Mouse (Mus musculus): ENCODE data around the gene Gm42878. TPM values are rescaled to one million over a fixed set of nuclear protein-coding genes. Genes with fewer than 3 reads are reported as not detected.
A peak's percentile ranks its signal among the peaks of the same experiment; 100 is the strongest.

Gene Gm42878
- not detected in 2 replicates for polyA plus RNA-seq (2015; fragmentation: Nextera tagmentation; extraction: Ambion mirVana)

- no peaks in the 10 kb centered on the region for H3K27me3 ChIP-seq
- H3K4me3 ChIP-seq: peak within 1 kb of the TSS; percentile 98
- H3K4me1 ChIP-seq: peaks cover 21% of the 10 kb centered on the region
- peak within 1 kb of the TSS; percentile 99 for H3K9ac ChIP-seq
- ATAC-seq (ENCODE audit: insufficient number of reproducible peaks, low FRiP score, low TSS enrichment, low read depth): peak; percentile 52
- H3K9me3 ChIP-seq: no peaks in the 10 kb centered on the region
- peak within 1 kb of the TSS; percentile 96 for H3K27ac ChIP-seq
- H3K4me2 ChIP-seq: peak within 1 kb of the TSS; percentile 69
- WGBS: under 1% methylated on average over 65 of the region's 97 CpGs
- H3K36me3 ChIP-seq: 0 out of 2 replicates have a peak, but pooled peaks cover 2% of the 10 kb centered on the region
Measured at GRCm38 (mm10) chr5:121544910-121545792, at the start of gene Gm42878, which contains the start of gene Adam1a. Gene Gm42878 (minus strand): TSS chr5:121545482. Gene Adam1a (minus strand): TSS chr5:121545482.

- Histone ChIP-seq H3K36me3 (no peaks in the 10 kb centered on the region), H3K4me2 (peak overlapping the region; percentile 95; the same call in 1 of the 2 replicates), H3K9me3 (no peaks in the 10 kb centered on the region), H3K4me3 (no peak overlapping the region), H3K9ac (no peak overlapping the region), H3K27me3 (no peaks in the 10 kb centered on the region), H3K27ac (no peak overlapping the region; the same call in 1 of the 2 replicates), H3K4me1 (peaks cover 26% of the 10 kb centered on the region)
- WGBS: 81% methylated on average over 6 of the region's 6 CpGs
- no peak for ATAC-seq (ENCODE audit: insufficient number of reproducible peaks, low FRiP score, low TSS enrichment, low read depth)
Measured at GRCm38 (mm10) chr5:121594714-121595313, 49.5 kb upstream of the Gm42878 start.

- ATAC-seq (ENCODE audit: insufficient number of reproducible peaks, low FRiP score, low TSS enrichment, low read depth): peak; percentile 84
- H3K36me3 ChIP-seq: no peaks in the 10 kb centered on the region
- no peaks in the 10 kb centered on the region for H3K27me3 ChIP-seq
- peak within 1 kb of the TSS; percentile 75 for H3K9ac ChIP-seq
- peak within 1 kb of the TSS; percentile 90 for H3K27ac ChIP-seq
- 1% methylated on average over 47 of the region's 47 CpGs for WGBS
- no peaks in the 10 kb centered on the region for H3K9me3 ChIP-seq
- peak within 1 kb of the TSS; percentile 95 for H3K4me2 ChIP-seq
- peak within 1 kb of the TSS; percentile 78 for H3K4me3 ChIP-seq
- peaks cover 26% of the 10 kb centered on the region for H3K4me1 ChIP-seq
Measured at GRCm38 (mm10) chr5:121593451-121594401, 48.4 kb upstream of the Gm42878 start, which contains the start of gene Aldh2. Gene Aldh2 (minus strand): TSS chr5:121593824.

- H3K27ac ChIP-seq: peak overlapping the region; percentile 90
- ATAC-seq (ENCODE audit: insufficient number of reproducible peaks, low FRiP score, low TSS enrichment, low read depth): peak; percentile 16; the same call in 1 of the 2 replicates
- WGBS: 4% methylated on average over 33 of the region's 33 CpGs
Measured at GRCm38 (mm10) chr5:121592816-121593407, 47.6 kb upstream of the Gm42878 start.

GRCm38 (mm10) chr5:121592064-121592815 is 47.0 kb upstream of the Gm42878 start:
- WGBS: 53% methylated on average over 11 of the region's 11 CpGs
- H3K36me3 ChIP-seq: no peaks in the 10 kb centered on the region
- H3K27me3 ChIP-seq: no peaks in the 10 kb centered on the region
- no peak for ATAC-seq (ENCODE audit: insufficient number of reproducible peaks, low FRiP score, low TSS enrichment, low read depth)
- H3K9ac ChIP-seq: no peak overlapping the region
- H3K27ac ChIP-seq: no peak overlapping the region
- peak overlapping the region; percentile 95 for H3K4me2 ChIP-seq
- peaks cover 26% of the 10 kb centered on the region for H3K4me1 ChIP-seq
- H3K4me3 ChIP-seq: peak overlapping the region; percentile 78
- H3K9me3 ChIP-seq: no peaks in the 10 kb centered on the region

More at GRCm38 (mm10) chr5:121592816-121593407, 47.6 kb upstream of the Gm42878 start:
- peaks cover 26% of the 10 kb centered on the region for H3K4me1 ChIP-seq
- H3K27me3 ChIP-seq: no peaks in the 10 kb centered on the region
- no peaks in the 10 kb centered on the region for H3K9me3 ChIP-seq
- peak overlapping the region; percentile 78 for H3K4me3 ChIP-seq
- H3K36me3 ChIP-seq: no peaks in the 10 kb centered on the region
- H3K4me2 ChIP-seq: peak overlapping the region; percentile 95
- H3K9ac ChIP-seq: peak overlapping the region; percentile 75

- H3K9ac ChIP-seq: no peak overlapping the region
- H3K4me3 ChIP-seq: no peak overlapping the region
- H3K27me3 ChIP-seq: no peaks in the 10 kb centered on the region
- ATAC-seq (ENCODE audit: insufficient number of reproducible peaks, low FRiP score, low TSS enrichment, low read depth): no peak
- H3K36me3 ChIP-seq: no peaks in the 10 kb centered on the region
- peak overlapping the region; percentile 5; the same call in 1 of the 2 replicates for H3K27ac ChIP-seq
- peaks cover 31% of the 10 kb centered on the region for H3K4me1 ChIP-seq
- H3K4me2 ChIP-seq: peak overlapping the region; percentile 95; the same call in 1 of the 2 replicates
- H3K9me3 ChIP-seq: no peaks in the 10 kb centered on the region
- 60% methylated on average over 11 of the region's 11 CpGs for WGBS
Measured at GRCm38 (mm10) chr5:121591417-121592063, 46.3 kb upstream of the Gm42878 start.

- Histone ChIP-seq H3K36me3 (no peaks in the 10 kb centered on the region), H3K4me2 (no peak overlapping the region), H3K9ac (no peak overlapping the region), H3K4me1 (peaks cover 36% of the 10 kb centered on the region), H3K4me3 (no peak overlapping the region), H3K9me3 (no peaks in the 10 kb centered on the region), H3K27me3 (no peaks in the 10 kb centered on the region), H3K27ac (no peak overlapping the region)
- no peak for ATAC-seq (ENCODE audit: insufficient number of reproducible peaks, low FRiP score, low TSS enrichment, low read depth)
- 74% methylated on average over 6 of the region's 6 CpGs for WGBS
Measured at GRCm38 (mm10) chr5:121589928-121590327, 44.6 kb upstream of the Gm42878 start.

GRCm38 (mm10) chr5:121586400-121587039 is 41.2 kb upstream of the Gm42878 start:
- H3K4me3 ChIP-seq: no peak overlapping the region
- H3K36me3 ChIP-seq: no peaks in the 10 kb centered on the region
- no peak overlapping the region for H3K9ac ChIP-seq
- no peak for ATAC-seq (ENCODE audit: insufficient number of reproducible peaks, low FRiP score, low TSS enrichment, low read depth)
- H3K4me2 ChIP-seq: no peak overlapping the region
- 0 out of 2 replicates have a peak overlapping the region, but pooled peaks have one; percentile 33 for H3K27ac ChIP-seq
- H3K27me3 ChIP-seq: no peaks in the 10 kb centered on the region
- 52% methylated on average over 6 of the region's 6 CpGs for WGBS
- peaks cover 24% of the 10 kb centered on the region for H3K4me1 ChIP-seq
- no peaks in the 10 kb centered on the region for H3K9me3 ChIP-seq

- 90% methylated on average over 5 of the region's 5 CpGs for WGBS
- no peaks in the 10 kb centered on the region for H3K9me3 ChIP-seq
- H3K27ac ChIP-seq: no peak overlapping the region
- H3K27me3 ChIP-seq: no peaks in the 10 kb centered on the region
- no peak overlapping the region for H3K4me2 ChIP-seq
- no peak for ATAC-seq (ENCODE audit: insufficient number of reproducible peaks, low FRiP score, low TSS enrichment, low read depth)
- no peak overlapping the region for H3K4me3 ChIP-seq
- no peaks in the 10 kb centered on the region for H3K36me3 ChIP-seq
- H3K4me1 ChIP-seq: peaks cover 18% of the 10 kb centered on the region
- H3K9ac ChIP-seq: no peak overlapping the region
Measured at GRCm38 (mm10) chr5:121585699-121586098, 40.4 kb upstream of the Gm42878 start.

- no peak for ATAC-seq (ENCODE audit: insufficient number of reproducible peaks, low FRiP score, low TSS enrichment, low read depth)
- Histone ChIP-seq H3K27me3 (no peaks in the 10 kb centered on the region), H3K4me2 (no peak overlapping the region), H3K27ac (no peak overlapping the region), H3K9me3 (no peaks in the 10 kb centered on the region), H3K9ac (no peak overlapping the region), H3K36me3 (peaks cover 6% of the 10 kb centered on the region; the same call in 1 of the 2 replicates), H3K4me1 (peaks cover 18% of the 10 kb centered on the region), H3K4me3 (no peak overlapping the region)
- WGBS: 95% methylated on average over 10 of the region's 10 CpGs
Measured at GRCm38 (mm10) chr5:121585005-121585404, 39.7 kb upstream of the Gm42878 start.
